Comparison of ENCODE assay signal across 8 mouse cellular contexts in genomic region chr11:116501005-116501746, GRCm38 (mm10). TPM values are rescaled to one million over a fixed set of nuclear protein-coding genes. Genes with fewer than 3 reads are reported as not detected.
DNase-seq lines count a peak whose midpoint lies in the region; ATAC-seq and TF ChIP-seq lines count a peak whose summit lies in the region.
"Had no signal": no experiment of that assay in that cellular context is flagged by ENCODE, and none has a peak within 500 bp of the region (broad histone marks: within the 10 kb centered on the region; RNA-seq: fewer than 3 reads in every experiment).

No protein-coding gene starts in this region.

- TF ChIP-seq CTCF in brain, embryonic 14.5 days (IDR thresholded peaks at IDR 0.05; ENCODE audit: borderline replicate concordance, extremely low read depth, insufficient read depth, insufficient read length), result peak; percentile 56; the same call in 1 of the 2 replicates
- TF ChIP-seq CTCF in kidney, postnatal 0 days (IDR thresholded peaks at IDR 0.05; ENCODE audit: low read depth), result peak; percentile 83

- no peaks in the 10 kb centered on the region for H3K4me1 ChIP-seq in kidney, postnatal 0 days (replicated peaks; ENCODE audit: insufficient read depth, low read length)

- H3K27me3 ChIP-seq in kidney, postnatal 0 days (ENCODE audit: insufficient read depth, low read length), result no peaks in the 10 kb centered on the region

- intact Hi-C loops in left cerebral cortex, postnatal 10 days (cut with DNase I), result no loop called here

- peak; percentile 25 for DNase-seq in spleen, adult 12 weeks (ENCODE audit: low spot score)
- no peak for DNase-seq in spleen, adult 18-20 months
- peak; percentile 87 for DNase-seq in brain, embryonic 14.5 days (ENCODE audit: low read depth)
- DNase-seq in fat pad, adult 2 months (ENCODE audit: extremely low read depth, low read depth, low spot score), result peak; percentile 76
- peak; percentile 87 for DNase-seq in kidney, postnatal 0 days (ENCODE audit: low spot score)
- DNase-seq in lung, postnatal 25 days (ENCODE audit: low spot score), result peak; percentile 54
- DNase-seq in left cerebral cortex, postnatal 10 days (ENCODE audit: extremely low spot score in 1 of 2, low spot score in 2 of 2), result no peak

- H3K4me3 ChIP-seq in kidney, postnatal 0 days (replicated peaks; ENCODE audit: low read depth, low read length), result no peak overlapping the region

- TF ChIP-seq POLR2A in brain, embryonic 14.5 days (IDR thresholded peaks at IDR 0.05; ENCODE audit: borderline replicate concordance, extremely low read depth, insufficient read depth, insufficient read length, poor library complexity, severe bottlenecking), result no peak

- no peak overlapping the region for H3K27ac ChIP-seq in kidney, postnatal 0 days

- H3K4me2 ChIP-seq in kidney, postnatal 0 days (ENCODE audit: low read length), result no peak overlapping the region

- no peaks in the 10 kb centered on the region for H3K9me3 ChIP-seq in kidney, postnatal 0 days (replicated peaks; ENCODE audit: low read length)

- 27% methylated on average over 7 of the region's 7 CpGs for WGBS in kidney, postnatal 0 days

- no peak overlapping the region for H3K9ac ChIP-seq in kidney, postnatal 0 days (ENCODE audit: low read depth, low read length)

- no peaks in the 10 kb centered on the region for H3K36me3 ChIP-seq in kidney, postnatal 0 days (ENCODE audit: insufficient read depth, low read length)

- ATAC-seq in kidney, postnatal 0 days (replicated peaks; ENCODE audit: low FRiP score, low read depth), result 0 out of 2 replicates have a peak, but pooled peaks have one; percentile 51

RNA-seq across cellular contexts. Expression of gene Prpsap1, which starts 7.2 kb away (rescaled TPM):
- 120 and 132 TPM in 2 replicates for polyA plus RNA-seq in brain, embryonic 14.5 days (2012; rRNA removed)
- 150 and 167 TPM in 2 replicates for polyA plus RNA-seq in kidney, postnatal 0 days (2015; fragmentation: Nextera tagmentation; extraction: Ambion mirVana)
- 10 to 100 TPM; 85.1 to 87.6 TPM for total RNA-seq in left cerebral cortex, postnatal 10 days (2021)

RNA-seq across cellular contexts. Expression of gene Sphk1, which starts 29.5 kb away (rescaled TPM):
- 2.4 and 3.6 TPM in 2 replicates for polyA plus RNA-seq in brain, embryonic 14.5 days (2012; rRNA removed)
- polyA plus RNA-seq in kidney, postnatal 0 days (2015; fragmentation: Nextera tagmentation; extraction: Ambion mirVana), result 8.0 and 9.0 TPM in 2 replicates
- total RNA-seq in left cerebral cortex, postnatal 10 days (2021), result 1 to 10 TPM; 4.3 to 5.2 TPM

RNA-seq across cellular contexts. Expression of gene Qrich2, which starts 35.1 kb away (rescaled TPM):
- polyA plus RNA-seq in brain, embryonic 14.5 days (2012; rRNA removed), result 0.14 and 0.15 TPM in 2 replicates
- 0.24 and 0.32 TPM in 2 replicates for polyA plus RNA-seq in kidney, postnatal 0 days (2015; fragmentation: Nextera tagmentation; extraction: Ambion mirVana)
- total RNA-seq in left cerebral cortex, postnatal 10 days (2021), result under 1 TPM in 1 of 2 experiments, not detected in 1; 0.14 TPM
- total RNA-seq: layer of hippocampus, postnatal 25 days had no signal

Comparison
In these comparisons a context has a peak if more than half of its experiments do, and no peak if none do; other contexts are left out.
1. DNase-seq: peak in spleen, adult 12 weeks (single experiment), brain, embryonic 14.5 days (single experiment), fat pad, adult 2 months (single experiment), kidney, postnatal 0 days (single experiment) and lung, postnatal 25 days (single experiment); none in spleen, adult 18-20 months (0 of 2) and left cerebral cortex, postnatal 10 days (0 of 2).